Mouse (Mus musculus) liver, adult 2 months (tissue): ENCODE measurements at regions not wholly inside any gene's neighbourhood (a gene's known extent, or its start where the extent isn't known, plus 50 kb on each side); places are given as distances from the start of the nearest gene placed in this dataset.

ENCODE experiments used
- DNase-seq: peaks from one replicate; pipeline ENCODE4 v3.0.0-alpha.2; 2011; ENCODE audit warnings: low read depth, low spot score; ENCODE audit errors: extremely low read depth
- H3K27ac ChIP-seq: fragments of 200-500 bp; replicated peaks from 2 replicates; pipeline ENCODE4 v1.5.1; 2012; ENCODE audit warnings: low read depth, mild to moderate bottlenecking, control low read depth, inconsistent platforms, low read length; ENCODE audit not compliant: insufficient read depth
- H3K27me3 ChIP-seq: fragments of 200-500 bp; 2 replicates; pipeline ENCODE4 v1.6.1; 2012; ENCODE audit warnings: mild to moderate bottlenecking, moderate library complexity, low read length, inconsistent platforms; ENCODE audit not compliant: control insufficient read depth, insufficient read depth
- H3K36me3 ChIP-seq: fragments of 200-500 bp; 2 replicates; pipeline ENCODE4 v1.6.1; 2012; ENCODE audit warnings: low read length, inconsistent platforms; ENCODE audit not compliant: control insufficient read depth, insufficient read depth
- H3K4me1 ChIP-seq: fragments of 200-500 bp; 2 replicates; pipeline ENCODE4 v1.6.1; 2011; ENCODE audit warnings: low read length; ENCODE audit not compliant: control insufficient read depth, insufficient read depth
- H3K4me3 ChIP-seq: fragments of 200-500 bp; 2 replicates; pipeline ENCODE4 v1.5.1; 2011; ENCODE audit warnings: low read depth, mild to moderate bottlenecking, control low read depth, low read length, moderate library complexity; ENCODE audit not compliant: insufficient read depth
- H3K79me2 ChIP-seq: fragments of 200-500 bp; 2 replicates; pipeline ENCODE4 v1.6.1; 2012; ENCODE audit warnings: inconsistent platforms, mild to moderate bottlenecking, low read length, moderate library complexity; ENCODE audit not compliant: control insufficient read depth, insufficient read depth
- H3K9ac ChIP-seq: fragments of 200-500 bp; 2 replicates; pipeline ENCODE4 v1.6.1; 2012; ENCODE audit warnings: low read depth, mild to moderate bottlenecking, control low read depth, inconsistent platforms, low read length
- CTCF ChIP-seq: fragments of 200-500 bp; IDR thresholded peaks from 2 replicates; pipeline ENCODE4 v1.5.1; 2011; ENCODE audit warnings: low read depth, low read length, control low read depth
- POLR2A ChIP-seq: fragments of 200-500 bp; IDR thresholded peaks from 2 replicates; pipeline ENCODE4 v1.6.1; 2011; ENCODE audit warnings: low read length, control low read depth; ENCODE audit not compliant: insufficient read depth; ENCODE audit errors: extremely low read depth
- WGBS: fragments of 180-500 bp; shearing (Covaris S2); methylation state at CpG from one replicate; pipeline ENCODE4 v1.1.7; 2018; 5-methylcytosine and 5-hydroxymethylcytosine counted together

- Histone ChIP-seq H3K4me3 (no peak overlapping the region), H3K36me3 (no peaks in the 10 kb centered on the region), H3K27me3 (no peaks in the 10 kb centered on the region), H3K9ac (no peak overlapping the region), H3K27ac (no peak overlapping the region), H3K79me2 (no peaks in the 10 kb centered on the region), H3K4me1 (no peaks in the 10 kb centered on the region)
- 65% methylated on average over 5 of the region's 5 CpGs for WGBS
- DNase-seq = peak; percentile 26
- TF ChIP-seq CTCF (no peak), POLR2A (no peak)
Observed at GRCm38 (mm10) chr3:56438900-56439299, 255.4 kb upstream of the Nbea start.

- no peaks in the 10 kb centered on the region for H3K36me3 ChIP-seq
- H3K4me1 ChIP-seq = no peaks in the 10 kb centered on the region
- TF ChIP-seq POLR2A (no peak), CTCF (no peak)
- H3K4me3 ChIP-seq = no peak overlapping the region
- H3K27ac ChIP-seq = no peak overlapping the region
- no peaks in the 10 kb centered on the region for H3K79me2 ChIP-seq
- no peak overlapping the region for H3K9ac ChIP-seq
- WGBS = 80% methylated on average over 12 of the region's 12 CpGs
- H3K27me3 ChIP-seq = no peaks in the 10 kb centered on the region
- DNase-seq = peak; percentile 12
Observed at GRCm38 (mm10) chr3:56438020-56438747, 254.7 kb upstream of the Nbea start.

- Histone ChIP-seq H3K36me3 (no peaks in the 10 kb centered on the region), H3K4me1 (no peaks in the 10 kb centered on the region), H3K79me2 (no peaks in the 10 kb centered on the region), H3K27ac (no peak overlapping the region), H3K4me3 (no peak overlapping the region), H3K9ac (no peak overlapping the region), H3K27me3 (no peaks in the 10 kb centered on the region)
- no peak for TF ChIP-seq CTCF
- no peak for TF ChIP-seq POLR2A
- 55% methylated on average over 4 of the region's 4 CpGs for WGBS
- no peak for DNase-seq
Observed at GRCm38 (mm10) chr3:56437058-56437457, 253.6 kb upstream of the Nbea start.

GRCm38 (mm10) chr3:56433495-56433894 lies 250.0 kb upstream of the Nbea start:
- no peaks in the 10 kb centered on the region for H3K27me3 ChIP-seq
- no peaks in the 10 kb centered on the region for H3K4me1 ChIP-seq
- WGBS = 61% methylated on average over 1 of the region's 1 CpGs
- peak; percentile 6 for DNase-seq
- no peak for TF ChIP-seq CTCF
- TF ChIP-seq POLR2A = no peak
- no peaks in the 10 kb centered on the region for H3K79me2 ChIP-seq
- H3K36me3 ChIP-seq = no peaks in the 10 kb centered on the region
- no peak overlapping the region for H3K9ac ChIP-seq
- H3K27ac ChIP-seq = no peak overlapping the region
- H3K4me3 ChIP-seq = no peak overlapping the region

- Histone ChIP-seq H3K27me3 (no peaks in the 10 kb centered on the region), H3K79me2 (no peaks in the 10 kb centered on the region), H3K4me3 (no peak overlapping the region), H3K9ac (no peak overlapping the region), H3K4me1 (no peaks in the 10 kb centered on the region), H3K27ac (no peak overlapping the region), H3K36me3 (no peaks in the 10 kb centered on the region)
- 92% methylated on average over 1 of the region's 1 CpGs for WGBS
- no peak for TF ChIP-seq CTCF
- TF ChIP-seq POLR2A = no peak
- no peak for DNase-seq
Observed at GRCm38 (mm10) chr3:56427201-56427600, 243.7 kb upstream of the Nbea start.

GRCm38 (mm10) chr3:56397851-56398496 lies 214.5 kb upstream of the Nbea start:
- Histone ChIP-seq H3K9ac (no peak overlapping the region), H3K4me1 (no peaks in the 10 kb centered on the region), H3K27me3 (no peaks in the 10 kb centered on the region), H3K27ac (no peak overlapping the region), H3K4me3 (no peak overlapping the region), H3K36me3 (no peaks in the 10 kb centered on the region), H3K79me2 (no peaks in the 10 kb centered on the region)
- 84% methylated on average over 4 of the region's 4 CpGs for WGBS
- no peak for DNase-seq
- no peak for TF ChIP-seq POLR2A
- TF ChIP-seq CTCF = no peak
